Mouse (Mus musculus) heart, embryonic 12.5 days (tissue): ENCODE results near the gene Adarb1. TPM values are rescaled to one million over a fixed set of nuclear protein-coding genes. Genes with fewer than 3 reads are reported as not detected.
A peak's percentile ranks its signal among the peaks of the same experiment; 100 is the strongest.

Source experiments
- ATAC-seq: fragments of 200-750 bp; cut with Nextera tagmentation; 2 replicates; pipeline ENCODE4 v1.8.0; 2017; ENCODE audit warnings: moderate TSS enrichment, moderate library complexity; ENCODE audit not compliant: insufficient number of reproducible peaks, low FRiP score
- H3K27ac ChIP-seq: fragments of 300-500 bp; sonication (generic); 2 replicates; pipeline ENCODE4 v1.5.1; 2016; ENCODE audit warnings: mild to moderate bottlenecking, moderate library complexity; ENCODE audit not compliant: poor library complexity, severe bottlenecking
- H3K27me3 ChIP-seq: fragments of 300-500 bp; sonication (generic); replicated peaks from 2 replicates; pipeline ENCODE4 v1.6.1; 2016; ENCODE audit warnings: mild to moderate bottlenecking, moderate library complexity
- H3K36me3 ChIP-seq: fragments of 300-500 bp; sonication (generic); 2 replicates; pipeline ENCODE4 v1.6.1; 2016; ENCODE audit warnings: mild to moderate bottlenecking, moderate library complexity
- H3K4me1 ChIP-seq: fragments of 300-500 bp; sonication (generic); replicated peaks from 2 replicates; pipeline ENCODE4 v1.6.1; 2016; ENCODE audit warnings: mild to moderate bottlenecking
- H3K4me2 ChIP-seq: fragments of 300-500 bp; sonication (generic); 2 replicates; pipeline ENCODE4 v1.6.1; 2016; ENCODE audit warnings: mild to moderate bottlenecking, moderate library complexity
- H3K4me3 ChIP-seq: fragments of 300-500 bp; sonication (generic); 2 replicates; pipeline ENCODE4 v1.5.1; 2016; ENCODE audit warnings: mild to moderate bottlenecking
- H3K9ac ChIP-seq: fragments of 300-500 bp; sonication (generic); 2 replicates; pipeline ENCODE4 v1.6.1; 2016; ENCODE audit warnings: mild to moderate bottlenecking, moderate library complexity
- H3K9me3 ChIP-seq: fragments of 300-500 bp; sonication (generic); replicated peaks from 2 replicates; pipeline ENCODE4 v1.6.1; 2016; ENCODE audit warnings: mild to moderate bottlenecking, moderate library complexity
- WGBS: fragments of 180-500 bp; shearing (Covaris S2); methylation state at CpG from one replicate; pipeline ENCODE4 v1.1.7; 2016; 5-methylcytosine and 5-hydroxymethylcytosine counted together
- polyA plus RNA-seq: library from polyadenylated mRNA; unstranded; fragments of >200 nt; fragmentation: Nextera tagmentation; extraction: Ambion mirVana; gene quantifications from 2 replicates; pipeline ENCODE4 v1.2.1, GENCODE M21; 2016

The Adarb1 gene
- 13.3 and 14.2 TPM in 2 replicates for polyA plus RNA-seq

DNA sequence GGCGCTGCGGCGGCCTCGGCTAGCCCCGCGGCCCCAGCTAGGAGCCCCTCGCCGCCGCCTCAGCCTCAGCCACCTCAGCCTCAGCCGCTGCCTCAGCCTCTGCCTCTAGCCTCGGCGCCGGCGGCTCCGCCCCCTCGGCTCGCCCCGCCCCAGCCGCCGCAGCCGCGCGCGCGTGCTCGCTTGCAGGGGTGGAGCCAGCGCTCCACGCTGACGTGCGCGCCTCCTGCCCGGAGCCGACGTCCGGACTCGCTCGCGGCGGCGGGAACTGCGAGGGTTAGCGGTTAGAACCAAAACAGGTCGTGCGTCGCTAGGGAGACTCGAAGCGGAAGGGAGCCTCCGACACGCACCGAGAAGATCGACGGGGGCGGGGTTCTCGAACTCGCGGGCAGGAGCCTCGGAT lies at the start of gene Adarb1:
Gene Adarb1 (minus strand): TSS at position 133 of the 400 bp plus-strand sequence.
- H3K27me3 ChIP-seq = no peaks in the 10 kb centered on the region; the same call in 1 of the 2 replicates
- H3K4me2 ChIP-seq = peak within 1 kb of the TSS; percentile 98
- H3K36me3 ChIP-seq = no peaks in the 10 kb centered on the region
- under 1% methylated on average over 54 of the region's 57 CpGs for WGBS
- no peaks in the 10 kb centered on the region for H3K9me3 ChIP-seq
- peak; percentile 89 for ATAC-seq
- peak within 1 kb of the TSS; percentile 11; the same call in 1 of the 2 replicates for H3K27ac ChIP-seq
- peak within 1 kb of the TSS; percentile 89 for H3K4me3 ChIP-seq
- H3K4me1 ChIP-seq = peaks cover 31% of the 10 kb centered on the region
- peak within 1 kb of the TSS; percentile 87 for H3K9ac ChIP-seq

- H3K4me2 ChIP-seq = peak overlapping the region; percentile 13; the same call in 1 of the 2 replicates
- H3K27me3 ChIP-seq = no peaks in the 10 kb centered on the region
- H3K27ac ChIP-seq = 0 out of 2 replicates have a peak overlapping the region, but pooled peaks have one; percentile 9
- no peak for ATAC-seq
- WGBS = 59% methylated on average over 6 of the region's 6 CpGs
- no peak overlapping the region for H3K4me3 ChIP-seq
- H3K9ac ChIP-seq = no peak overlapping the region
- H3K9me3 ChIP-seq = no peaks in the 10 kb centered on the region
- H3K36me3 ChIP-seq = no peaks in the 10 kb centered on the region
- H3K4me1 ChIP-seq = peaks cover 49% of the 10 kb centered on the region
These were observed 49.3 kb upstream of the Adarb1 start for GRCm38 (mm10) chr10:77467407-77467806.

GRCm38 (mm10) chr10:77465902-77466301 lies 47.8 kb upstream of the Adarb1 start:
- no peak overlapping the region for H3K27ac ChIP-seq
- 75% methylated on average over 5 of the region's 5 CpGs for WGBS
- peaks cover 36% of the 10 kb centered on the region for H3K4me1 ChIP-seq
- no peak overlapping the region for H3K4me2 ChIP-seq
- H3K36me3 ChIP-seq = no peaks in the 10 kb centered on the region
- no peak overlapping the region for H3K9ac ChIP-seq
- no peaks in the 10 kb centered on the region for H3K9me3 ChIP-seq
- H3K27me3 ChIP-seq = no peaks in the 10 kb centered on the region
- no peak overlapping the region for H3K4me3 ChIP-seq
- ATAC-seq = no peak

DNA sequence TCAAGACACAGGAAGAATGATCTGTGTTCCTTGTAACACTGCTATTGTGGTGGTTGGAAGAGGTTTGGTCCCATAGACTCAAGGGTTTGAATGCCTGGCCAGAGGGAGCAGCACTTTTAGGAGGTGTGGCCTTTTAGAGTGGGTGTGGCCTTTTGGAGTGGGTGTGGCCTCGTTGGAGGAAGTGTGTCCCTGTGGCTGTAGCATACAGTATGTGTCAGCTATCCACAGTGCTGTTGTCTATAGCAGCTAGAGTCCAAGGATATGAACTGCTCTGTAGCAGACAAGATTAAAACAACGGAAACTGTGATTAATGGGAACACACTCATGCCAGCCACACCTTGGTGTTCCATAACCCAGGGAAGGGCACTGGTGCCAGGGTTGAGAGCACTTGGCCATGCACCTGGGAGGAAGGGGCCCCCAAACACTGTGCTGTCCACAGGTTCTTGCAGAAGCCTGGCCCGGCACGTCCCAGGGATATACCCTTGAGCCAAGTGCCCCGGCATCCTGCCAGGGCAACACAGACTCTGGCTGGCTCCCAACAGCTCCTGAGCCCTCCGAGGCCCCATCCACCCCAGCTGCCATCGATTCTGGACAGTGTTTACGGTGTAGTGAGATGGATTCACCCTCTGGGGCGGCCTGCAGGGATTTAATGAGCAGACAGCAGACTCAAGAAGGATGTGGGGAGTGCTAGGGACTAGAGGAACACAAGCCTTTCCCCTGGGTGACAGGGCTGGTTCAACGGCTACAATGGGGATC lies 46.3 kb upstream of the Adarb1 start:
- 0 out of 2 replicates have a peak, but pooled peaks have one; percentile 33 for ATAC-seq
- no peaks in the 10 kb centered on the region for H3K36me3 ChIP-seq
- H3K9ac ChIP-seq = no peak overlapping the region
- no peak overlapping the region for H3K4me3 ChIP-seq
- no peaks in the 10 kb centered on the region for H3K27me3 ChIP-seq
- H3K4me2 ChIP-seq = no peak overlapping the region
- 59% methylated on average over 10 of the region's 10 CpGs for WGBS
- peak overlapping the region; percentile 20 for H3K27ac ChIP-seq
- H3K4me1 ChIP-seq = peaks cover 44% of the 10 kb centered on the region
- H3K9me3 ChIP-seq = no peaks in the 10 kb centered on the region

DNA sequence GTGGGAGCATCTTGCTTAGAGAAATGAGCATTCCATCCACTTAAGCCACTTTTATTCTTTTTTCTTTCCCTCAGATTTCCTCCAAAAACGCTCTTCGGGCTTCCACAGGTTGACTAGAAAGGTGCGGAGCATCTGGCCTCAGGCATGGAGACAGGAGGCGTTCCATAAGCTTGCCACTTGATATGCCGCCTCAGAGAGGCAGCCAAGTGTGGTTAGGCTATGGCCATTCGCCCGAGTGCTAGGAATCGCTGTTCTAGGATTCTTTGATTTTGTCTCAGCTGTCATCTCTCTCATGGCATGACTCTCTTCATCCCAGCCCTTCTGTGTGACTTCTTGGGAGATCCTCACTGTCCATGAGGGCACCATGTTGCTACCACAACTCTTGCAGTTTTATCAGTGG lies 43.1 kb upstream of the Adarb1 start:
- peaks cover 36% of the 10 kb centered on the region for H3K4me1 ChIP-seq
- H3K27ac ChIP-seq = no peak overlapping the region
- 89% methylated on average over 8 of the region's 8 CpGs for WGBS
- no peaks in the 10 kb centered on the region for H3K27me3 ChIP-seq
- no peaks in the 10 kb centered on the region for H3K9me3 ChIP-seq
- H3K4me3 ChIP-seq = no peak overlapping the region
- no peak overlapping the region for H3K4me2 ChIP-seq
- no peak for ATAC-seq
- H3K36me3 ChIP-seq = no peaks in the 10 kb centered on the region
- no peak overlapping the region for H3K9ac ChIP-seq

GRCm38 (mm10) chr10:77457701-77458100 lies 39.6 kb upstream of the Adarb1 start:
- 0 out of 2 replicates have a peak, but pooled peaks cover 2% of the 10 kb centered on the region for H3K36me3 ChIP-seq
- H3K9me3 ChIP-seq = no peaks in the 10 kb centered on the region
- no peaks in the 10 kb centered on the region for H3K27me3 ChIP-seq
- H3K4me2 ChIP-seq = no peak overlapping the region
- no peak overlapping the region for H3K9ac ChIP-seq
- H3K4me1 ChIP-seq = peaks cover 44% of the 10 kb centered on the region
- 72% methylated on average over 3 of the region's 3 CpGs for WGBS
- no peak for ATAC-seq
- H3K4me3 ChIP-seq = no peak overlapping the region
- no peak overlapping the region for H3K27ac ChIP-seq

GRCm38 (mm10) chr10:77456507-77456906 lies 38.4 kb upstream of the Adarb1 start:
- Histone ChIP-seq H3K4me1 (peaks cover 48% of the 10 kb centered on the region), H3K9me3 (no peaks in the 10 kb centered on the region), H3K27ac (peak overlapping the region; percentile 87), H3K36me3 (0 out of 2 replicates have a peak, but pooled peaks cover 2% of the 10 kb centered on the region), H3K4me3 (no peak overlapping the region), H3K27me3 (no peaks in the 10 kb centered on the region), H3K9ac (peak overlapping the region; percentile 48), H3K4me2 (peak overlapping the region; percentile 15; the same call in 1 of the 2 replicates)
- peak; percentile 74 for ATAC-seq
- WGBS = 34% methylated on average over 7 of the region's 7 CpGs

- Histone ChIP-seq H3K4me2 (no peak overlapping the region), H3K9me3 (no peaks in the 10 kb centered on the region), H3K9ac (peak overlapping the region; percentile 49; the same call in 1 of the 2 replicates), H3K4me3 (no peak overlapping the region), H3K36me3 (0 out of 2 replicates have a peak, but pooled peaks cover 2% of the 10 kb centered on the region), H3K4me1 (peaks cover 51% of the 10 kb centered on the region), H3K27ac (peak overlapping the region; percentile 87), H3K27me3 (no peaks in the 10 kb centered on the region)
- no peak for ATAC-seq
- WGBS = 55% methylated on average over 14 of the region's 14 CpGs
These were observed 37.4 kb upstream of the Adarb1 start for GRCm38 (mm10) chr10:77455251-77456010.

- no peak overlapping the region for H3K4me2 ChIP-seq
- no peaks in the 10 kb centered on the region for H3K9me3 ChIP-seq
- WGBS = 44% methylated on average over 6 of the region's 6 CpGs
- peak overlapping the region; percentile 49; the same call in 1 of the 2 replicates for H3K9ac ChIP-seq
- no peak overlapping the region for H3K4me3 ChIP-seq
- H3K27me3 ChIP-seq = no peaks in the 10 kb centered on the region
- peak overlapping the region; percentile 87 for H3K27ac ChIP-seq
- peaks cover 51% of the 10 kb centered on the region for H3K4me1 ChIP-seq
- 0 out of 2 replicates have a peak, but pooled peaks cover 2% of the 10 kb centered on the region for H3K36me3 ChIP-seq
- no peak for ATAC-seq
These were observed 36.7 kb upstream of the Adarb1 start for GRCm38 (mm10) chr10:77454795-77455194.

DNA sequence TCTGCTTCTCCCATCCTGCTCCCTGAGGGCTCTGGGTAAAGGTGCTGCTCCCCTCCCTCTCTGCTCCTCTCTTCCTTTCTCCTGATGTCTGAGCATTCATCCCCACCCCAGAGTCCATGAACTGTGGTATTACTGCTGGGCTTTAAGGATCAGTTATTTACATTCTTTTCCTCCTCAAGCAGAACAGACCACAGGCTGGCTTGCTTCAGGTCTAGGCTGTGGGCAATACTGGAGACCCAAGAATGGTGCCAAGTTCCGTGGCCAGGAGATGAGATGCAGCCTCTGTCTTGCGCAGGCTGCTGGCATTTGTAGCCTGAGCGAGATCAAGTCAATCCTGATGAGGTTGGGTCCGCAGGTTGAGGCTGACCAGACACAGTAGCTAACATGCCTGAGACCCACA lies 33.8 kb upstream of the Adarb1 start:
- H3K4me3 ChIP-seq = no peak overlapping the region
- H3K9ac ChIP-seq = no peak overlapping the region
- no peaks in the 10 kb centered on the region for H3K27me3 ChIP-seq
- peaks cover 72% of the 10 kb centered on the region for H3K4me1 ChIP-seq
- H3K36me3 ChIP-seq = 0 out of 2 replicates have a peak, but pooled peaks cover 2% of the 10 kb centered on the region
- no peak overlapping the region for H3K27ac ChIP-seq
- H3K4me2 ChIP-seq = no peak overlapping the region
- WGBS = 63% methylated on average over 4 of the region's 4 CpGs
- no peak for ATAC-seq
- no peaks in the 10 kb centered on the region for H3K9me3 ChIP-seq

DNA sequence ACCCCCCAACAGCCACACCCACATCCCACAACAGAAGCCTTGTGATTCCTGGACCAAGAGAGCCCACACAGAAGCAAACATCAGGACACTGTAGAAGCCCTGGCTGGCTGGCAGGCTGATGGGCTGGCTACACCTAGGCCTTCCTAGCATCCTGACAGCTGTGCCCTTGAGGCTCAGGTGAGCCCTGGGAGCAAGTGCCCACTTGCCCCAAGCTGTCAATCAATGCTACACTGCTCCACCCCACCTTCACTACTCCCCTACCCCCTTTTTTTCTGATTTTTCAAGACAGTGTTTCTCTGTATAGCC lies 32.0 kb upstream of the Adarb1 start:
- peak overlapping the region; percentile 22 for H3K4me3 ChIP-seq

More for the DNA sequence above, 32.0 kb upstream of the Adarb1 start:
- H3K4me2 ChIP-seq = peak overlapping the region; percentile 60
- H3K9ac ChIP-seq = peak overlapping the region; percentile 33; the same call in 1 of the 2 replicates
- no peaks in the 10 kb centered on the region for H3K27me3 ChIP-seq
- H3K4me1 ChIP-seq = peaks cover 55% of the 10 kb centered on the region
- H3K36me3 ChIP-seq = 0 out of 2 replicates have a peak, but pooled peaks cover 2% of the 10 kb centered on the region
- H3K9me3 ChIP-seq = no peaks in the 10 kb centered on the region; the same call in 1 of the 2 replicates
- ATAC-seq = no peak
- peak overlapping the region; percentile 86 for H3K27ac ChIP-seq
